Mouse (Mus musculus) embryonic facial prominence, embryonic 11.5 days (tissue): ENCODE data around the gene Aff1. TPM values are rescaled to one million over a fixed set of nuclear protein-coding genes. Genes with fewer than 3 reads are reported as not detected.

Experiments
- ATAC-seq: fragments of 200-750 bp; cut with Nextera tagmentation; replicated peaks from 2 replicates; pipeline ENCODE4 v1.8.0; 2017; ENCODE audit warnings: low read depth; ENCODE audit not compliant: insufficient number of reproducible peaks, low FRiP score, low TSS enrichment
- DNase-seq: peaks from one replicate; pipeline ENCODE4 v3.0.0-alpha.2; 2015; ENCODE audit warnings: low spot score
- H3K27ac ChIP-seq: fragments of 300-500 bp; sonication (generic); replicated peaks from 2 replicates; pipeline ENCODE4 v1.5.1; 2014; ENCODE audit warnings: mild to moderate bottlenecking, low read depth, low read length, control low read depth
- H3K27me3 ChIP-seq: fragments of 300-500 bp; sonication (generic); 2 replicates; pipeline ENCODE4 v1.6.1; 2014; ENCODE audit warnings: mild to moderate bottlenecking, low read length, moderate library complexity, mixed read lengths; ENCODE audit not compliant: control insufficient read depth, insufficient read depth
- H3K36me3 ChIP-seq: fragments of 300-500 bp; sonication (generic); replicated peaks from 2 replicates; pipeline ENCODE4 v1.6.1; 2014; ENCODE audit warnings: low read depth, mild to moderate bottlenecking, low read length, moderate library complexity, mixed read lengths; ENCODE audit not compliant: control insufficient read depth, insufficient read depth
- H3K4me1 ChIP-seq: fragments of 300-500 bp; sonication (generic); 2 replicates; pipeline ENCODE4 v1.6.1; 2014; ENCODE audit warnings: low read length, mixed read lengths; ENCODE audit not compliant: control insufficient read depth, insufficient read depth
- H3K4me2 ChIP-seq: fragments of 300-500 bp; sonication (generic); 2 replicates; pipeline ENCODE4 v1.6.1; 2014; ENCODE audit warnings: low read depth, mild to moderate bottlenecking, control low read depth, low read length, moderate library complexity
- H3K4me3 ChIP-seq: fragments of 300-500 bp; sonication (generic); 2 replicates; pipeline ENCODE4 v1.5.1; 2014; ENCODE audit warnings: low read depth, low read length, control low read depth
- H3K9ac ChIP-seq: fragments of 300-500 bp; sonication (generic); replicated peaks from 2 replicates; pipeline ENCODE4 v1.6.1; 2014; ENCODE audit warnings: mild to moderate bottlenecking, control low read depth, low read length
- H3K9me3 ChIP-seq: fragments of 300-500 bp; sonication (generic); replicated peaks from 2 replicates; pipeline ENCODE4 v1.6.1; 2016; ENCODE audit warnings: mild to moderate bottlenecking, low read length, inconsistent platforms, mixed read lengths; ENCODE audit not compliant: control insufficient read depth
- WGBS: fragments of 180-500 bp; shearing (Covaris S2); extraction: QIAGEN DNeasy Blood & Tissue Kit; methylation state at CpG from one replicate; pipeline ENCODE4 v1.1.7; 2014; 5-methylcytosine and 5-hydroxymethylcytosine counted together
- polyA plus RNA-seq: library from polyadenylated mRNA; unstranded; fragments of >200 nt; fragmentation: Nextera tagmentation; extraction: Ambion mirVana; gene quantifications from 2 replicates; pipeline ENCODE4 v1.2.1, GENCODE M21; 2014

The Aff1 gene
- polyA plus RNA-seq, 1 experiment from 2014 or later: 6.1 TPM

DNA sequence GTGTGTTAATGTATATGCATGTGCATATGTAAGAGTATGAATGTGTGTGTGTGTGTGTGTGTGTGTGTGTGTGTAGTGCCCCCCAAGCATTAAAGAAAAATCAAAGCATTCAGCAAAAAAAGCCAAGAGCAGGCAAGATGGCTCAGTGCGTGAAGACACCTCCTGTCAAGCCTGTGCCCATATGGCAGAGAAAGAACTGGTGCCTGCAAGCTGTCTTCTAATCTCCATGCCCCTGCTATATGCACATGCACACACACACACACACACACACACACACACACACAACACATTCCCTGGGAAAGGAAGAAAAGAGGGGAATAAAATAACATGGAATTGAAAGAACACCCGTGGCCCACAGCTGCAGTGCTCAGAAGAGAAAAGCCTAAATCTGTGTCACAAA, 165.0 kb downstream of the Aff1 start:
- no peak for DNase-seq
- no peak for ATAC-seq
- no peaks in the 10 kb centered on the region for H3K27me3 ChIP-seq
- no peak overlapping the region for H3K9ac ChIP-seq
- WGBS: 81% methylated on average over 2 of the region's 2 CpGs
- H3K27ac ChIP-seq: no peak overlapping the region
- H3K4me3 ChIP-seq: no peak overlapping the region
- H3K4me2 ChIP-seq: no peak overlapping the region
- H3K4me1 ChIP-seq: no peaks in the 10 kb centered on the region
- no peaks in the 10 kb centered on the region for H3K9me3 ChIP-seq
- H3K36me3 ChIP-seq: no peaks in the 10 kb centered on the region

GRCm38 (mm10) chr5:103860622-103861021, 168.4 kb downstream of the Aff1 start:
- Histone ChIP-seq H3K36me3 (no peaks in the 10 kb centered on the region), H3K4me2 (no peak overlapping the region), H3K9ac (no peak overlapping the region), H3K9me3 (no peaks in the 10 kb centered on the region), H3K4me3 (no peak overlapping the region), H3K27me3 (no peaks in the 10 kb centered on the region), H3K27ac (no peak overlapping the region), H3K4me1 (no peaks in the 10 kb centered on the region)
- ATAC-seq: no peak
- no peak for DNase-seq
- WGBS: 91% methylated on average over 11 of the region's 11 CpGs

- DNase-seq (no peak), ATAC-seq (no peak)
- Histone ChIP-seq H3K36me3 (no peaks in the 10 kb centered on the region), H3K27me3 (no peaks in the 10 kb centered on the region), H3K4me1 (no peaks in the 10 kb centered on the region), H3K9me3 (no peaks in the 10 kb centered on the region), H3K4me3 (no peak overlapping the region), H3K27ac (no peak overlapping the region), H3K9ac (no peak overlapping the region), H3K4me2 (no peak overlapping the region)
- WGBS: 94% methylated on average over 4 of the region's 4 CpGs
These were observed 171.6 kb downstream of the Aff1 start for GRCm38 (mm10) chr5:103863759-103864158.

DNA sequence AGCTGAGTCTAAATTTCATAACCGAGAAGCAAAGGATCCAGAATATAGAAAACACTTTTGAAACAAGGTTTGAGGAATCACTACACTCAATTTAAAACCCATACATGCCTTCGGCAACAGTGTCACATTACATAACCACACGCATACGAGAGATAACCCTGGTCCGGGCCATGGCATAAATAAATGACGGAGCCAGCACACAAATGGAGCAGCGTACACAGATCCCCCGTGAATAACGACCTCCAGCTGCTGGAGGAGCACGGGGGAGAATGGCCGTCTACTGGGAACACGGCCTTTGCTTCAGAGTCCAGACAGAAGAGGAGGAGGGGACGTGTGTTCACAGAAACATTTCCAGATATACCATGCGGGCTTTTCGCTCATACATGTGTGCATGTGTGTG, 197.6 kb downstream of the Aff1 start:
- DNase-seq (peak; percentile 36), ATAC-seq (no peak)
- Histone ChIP-seq H3K9me3 (no peaks in the 10 kb centered on the region), H3K9ac (no peak overlapping the region), H3K4me3 (no peak overlapping the region), H3K27ac (no peak overlapping the region), H3K4me2 (no peak overlapping the region), H3K27me3 (no peaks in the 10 kb centered on the region), H3K4me1 (no peaks in the 10 kb centered on the region), H3K36me3 (no peaks in the 10 kb centered on the region)
- 53% methylated on average over 15 of the region's 15 CpGs for WGBS

- no peaks in the 10 kb centered on the region for H3K36me3 ChIP-seq
- no peak for ATAC-seq
- H3K9me3 ChIP-seq: no peaks in the 10 kb centered on the region
- H3K4me3 ChIP-seq: no peak overlapping the region
- H3K27me3 ChIP-seq: no peaks in the 10 kb centered on the region
- H3K9ac ChIP-seq: no peak overlapping the region
- H3K4me1 ChIP-seq: no peaks in the 10 kb centered on the region
- no peak overlapping the region for H3K27ac ChIP-seq
- no peak overlapping the region for H3K4me2 ChIP-seq
- DNase-seq: no peak
- WGBS: 20% methylated on average over 1 of the region's 1 CpGs
These were observed 206.1 kb downstream of the Aff1 start for GRCm38 (mm10) chr5:103898310-103898709.

Other genes with a start within 250 kb of the Aff1 start
- 0.13 TPM in 1 of 2 replicates, not detected in the other for gene Slc10a6, start 63.0 kb upstream of the Aff1 start, polyA plus RNA-seq
- 0.28 TPM in 1 of 2 replicates, not detected in the other for gene 1700016H13Rik, start 36.4 kb upstream of the Aff1 start, polyA plus RNA-seq
- gene Klhl8, start 218.9 kb downstream of the Aff1 start, polyA plus RNA-seq: 13.4 and 14.4 TPM in 2 replicates